Mouse (Mus musculus) forelimb bud, embryonic 11.5 days (tissue): Measurements from ENCODE around the gene Dpyd.

Experiments used
- DNase-seq: peaks from one replicate; pipeline ENCODE4 v3.0.0-alpha.2; 2012; ENCODE audit warnings: low read depth, low spot score

The Dpyd gene

GRCm38 (mm10) chr3:119361555-119362385 is 799.8 kb downstream of the Dpyd start:
- DNase-seq, result no peak

- DNase-seq, result no peak
These were observed 800.5 kb downstream of the Dpyd start for GRCm38 (mm10) chr3:119362392-119362791.

GRCm38 (mm10) chr3:119368931-119369330 is 807.0 kb downstream of the Dpyd start:
- no peak for DNase-seq

GRCm38 (mm10) chr3:119381119-119381518 is 819.2 kb downstream of the Dpyd start:
- DNase-seq, result no peak

- no peak for DNase-seq
These were observed 820.5 kb downstream of the Dpyd start for GRCm38 (mm10) chr3:119382395-119382794.

- DNase-seq, result no peak
These were observed 825.6 kb downstream of the Dpyd start for GRCm38 (mm10) chr3:119387332-119388105.

- no peak for DNase-seq
These were observed 835.3 kb downstream of the Dpyd start for GRCm38 (mm10) chr3:119397205-119397604.

GRCm38 (mm10) chr3:119402836-119403728 is 841.2 kb downstream of the Dpyd start:
- peak; percentile 21 for DNase-seq

- no peak for DNase-seq
These were observed 857.3 kb downstream of the Dpyd start for GRCm38 (mm10) chr3:119419087-119419709.

- DNase-seq, result no peak
These were observed 857.8 kb downstream of the Dpyd start for GRCm38 (mm10) chr3:119419745-119420144.

GRCm38 (mm10) chr3:119431339-119431738 is 869.4 kb downstream of the Dpyd start:
- DNase-seq, result peak; percentile 1

GRCm38 (mm10) chr3:119431757-119432156 is 869.8 kb downstream of the Dpyd start:
- DNase-seq, result no peak

GRCm38 (mm10) chr3:119447559-119447958 is 885.6 kb downstream of the Dpyd start:
- DNase-seq, result no peak

GRCm38 (mm10) chr3:119464073-119464472 is 902.1 kb downstream of the Dpyd start:
- DNase-seq, result no peak

- DNase-seq, result no peak
These were observed 902.5 kb downstream of the Dpyd start for GRCm38 (mm10) chr3:119464479-119464878.

GRCm38 (mm10) chr3:119467723-119468122 is 905.8 kb downstream of the Dpyd start:
- DNase-seq, result no peak
